In the genomic region with DNA sequence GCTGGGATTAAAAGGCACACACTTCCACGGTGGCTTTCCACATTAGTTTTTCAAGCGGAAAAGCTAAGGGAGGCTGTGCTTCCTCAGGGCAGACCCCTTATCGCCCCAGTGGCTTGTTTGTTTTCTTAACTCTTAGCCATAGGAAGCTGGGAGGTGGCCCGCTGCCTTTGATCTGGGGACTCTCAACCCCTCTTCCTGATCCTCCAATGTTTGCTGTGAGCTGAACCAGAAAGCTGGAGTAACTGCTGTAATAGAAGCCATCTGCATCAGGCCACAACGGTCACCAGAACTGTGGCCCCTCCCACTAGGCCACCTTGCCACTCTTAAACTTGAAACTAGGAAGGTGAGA, we compare ENCODE assay signal across 8 mouse cellular contexts. TPM values are rescaled to one million over a fixed set of nuclear protein-coding genes. Genes with fewer than 3 reads are reported as not detected.
A peak's percentile ranks its signal among the peaks of the same experiment; 100 is the strongest.
DNase-seq lines count a peak whose midpoint lies in the region; ATAC-seq lines count a peak whose summit lies in the region.

A gene (plus strand): TSS at position 182 of the 349 bp plus-strand sequence.

- peak; percentile 36 for ATAC-seq in kidney, embryonic 16.5 days (ENCODE audit: low FRiP score, low TSS enrichment)
- no peak for ATAC-seq in embryonic facial prominence, embryonic 15.5 days (ENCODE audit: insufficient number of reproducible peaks, low FRiP score, low TSS enrichment, low read depth)
- no peak for ATAC-seq in hindbrain, embryonic 15.5 days (ENCODE audit: low FRiP score, low read depth)
- ATAC-seq in midbrain, embryonic 13.5 days, result no peak
- ATAC-seq in frontal cortex, adult (ENCODE audit: low TSS enrichment), result no peak

- DNase-seq in kidney, postnatal 14 days, result no peak
- DNase-seq in adrenal gland, adult (ENCODE audit: inconsistent age in 2 of 2, low spot score in 1 of 2), result no peak
- no peak for DNase-seq in spleen, postnatal 14 days (ENCODE audit: low spot score in 2 of 2)

- H3K9me3 ChIP-seq in kidney, embryonic 16.5 days (ENCODE audit: low read length), result no peaks in the 10 kb centered on the region; the same call in 1 of the 2 replicates
- no peaks in the 10 kb centered on the region for H3K9me3 ChIP-seq in embryonic facial prominence, embryonic 15.5 days (replicated peaks)
- no peaks in the 10 kb centered on the region for H3K9me3 ChIP-seq in hindbrain, embryonic 15.5 days
- H3K9me3 ChIP-seq in midbrain, embryonic 13.5 days, result no peaks in the 10 kb centered on the region

- peak within 1 kb of the TSS; percentile 53 for H3K4me2 ChIP-seq in kidney, embryonic 16.5 days (replicated peaks; ENCODE audit: low read depth, low read length)
- H3K4me2 ChIP-seq in embryonic facial prominence, embryonic 15.5 days (replicated peaks), result peak within 1 kb of the TSS; percentile 39
- H3K4me2 ChIP-seq in hindbrain, embryonic 15.5 days, result peak within 1 kb of the TSS; percentile 22
- H3K4me2 ChIP-seq in midbrain, embryonic 13.5 days (replicated peaks), result peak within 1 kb of the TSS; percentile 5; the same call in 1 of the 2 replicates

- WGBS in kidney, embryonic 16.5 days, result 2% methylated on average over 5 of the region's 5 CpGs
- WGBS in embryonic facial prominence, embryonic 15.5 days, result 9% methylated on average over 5 of the region's 5 CpGs
- WGBS in hindbrain, embryonic 15.5 days, result 12% methylated on average over 5 of the region's 5 CpGs
- WGBS in midbrain, embryonic 13.5 days, result 11% methylated on average over 5 of the region's 5 CpGs

- H3K4me1 ChIP-seq in kidney, embryonic 16.5 days (ENCODE audit: insufficient read depth, low read length), result peaks cover 14% of the 10 kb centered on the region
- peaks cover 16% of the 10 kb centered on the region for H3K4me1 ChIP-seq in embryonic facial prominence, embryonic 15.5 days
- peaks cover 6% of the 10 kb centered on the region for H3K4me1 ChIP-seq in hindbrain, embryonic 15.5 days (replicated peaks)
- H3K4me1 ChIP-seq in midbrain, embryonic 13.5 days (replicated peaks), result peaks cover 6% of the 10 kb centered on the region

- peak within 1 kb of the TSS; percentile 56 for H3K4me3 ChIP-seq in kidney, embryonic 16.5 days (ENCODE audit: low read length)
- H3K4me3 ChIP-seq in embryonic facial prominence, embryonic 15.5 days (replicated peaks), result peak within 1 kb of the TSS; percentile 42
- peak within 1 kb of the TSS; percentile 5; the same call in 1 of the 2 replicates for H3K4me3 ChIP-seq in hindbrain, embryonic 15.5 days
- no peak within 1 kb of the TSS for H3K4me3 ChIP-seq in midbrain, embryonic 13.5 days (replicated peaks)

- peak within 1 kb of the TSS; percentile 75 for H3K9ac ChIP-seq in kidney, embryonic 16.5 days (replicated peaks; ENCODE audit: low read length)
- H3K9ac ChIP-seq in embryonic facial prominence, embryonic 15.5 days, result no peak within 1 kb of the TSS; the same call in 1 of the 2 replicates
- no peak within 1 kb of the TSS for H3K9ac ChIP-seq in hindbrain, embryonic 15.5 days
- no peak within 1 kb of the TSS for H3K9ac ChIP-seq in midbrain, embryonic 13.5 days (replicated peaks)

- no peaks in the 10 kb centered on the region for H3K36me3 ChIP-seq in kidney, embryonic 16.5 days (ENCODE audit: insufficient read depth, low read length)
- no peaks in the 10 kb centered on the region for H3K36me3 ChIP-seq in embryonic facial prominence, embryonic 15.5 days
- no peaks in the 10 kb centered on the region for H3K36me3 ChIP-seq in hindbrain, embryonic 15.5 days
- no peaks in the 10 kb centered on the region for H3K36me3 ChIP-seq in midbrain, embryonic 13.5 days

- 0 out of 2 replicates have a peak, but pooled peaks cover 4% of the 10 kb centered on the region for H3K27me3 ChIP-seq in kidney, embryonic 16.5 days (ENCODE audit: insufficient read depth, low read length)
- peaks cover 35% of the 10 kb centered on the region for H3K27me3 ChIP-seq in embryonic facial prominence, embryonic 15.5 days
- peaks cover 36% of the 10 kb centered on the region for H3K27me3 ChIP-seq in hindbrain, embryonic 15.5 days
- peaks cover 43% of the 10 kb centered on the region for H3K27me3 ChIP-seq in midbrain, embryonic 13.5 days

- H3K27ac ChIP-seq in kidney, embryonic 16.5 days (ENCODE audit: low read length), result peak within 1 kb of the TSS; percentile 99
- H3K27ac ChIP-seq in embryonic facial prominence, embryonic 15.5 days (replicated peaks), result peak within 1 kb of the TSS; percentile 44
- no peak within 1 kb of the TSS for H3K27ac ChIP-seq in hindbrain, embryonic 15.5 days (replicated peaks)
- no peak within 1 kb of the TSS for H3K27ac ChIP-seq in midbrain, embryonic 13.5 days

RNA-seq across cellular contexts. Expression of the gene that starts here (rescaled TPM):
- 86.2 and 87.7 TPM in 2 replicates for polyA plus RNA-seq in kidney, embryonic 16.5 days (2015; fragmentation: Nextera tagmentation; extraction: Ambion mirVana)
- 16.2 and 22.4 TPM in 2 replicates for polyA plus RNA-seq in embryonic facial prominence, embryonic 15.5 days (2015; fragmentation: Nextera tagmentation; extraction: Ambion mirVana)
- 1.1 and 1.3 TPM in 2 replicates for polyA plus RNA-seq in hindbrain, embryonic 15.5 days (2015; fragmentation: Nextera tagmentation; extraction: Ambion mirVana)
- polyA plus RNA-seq in midbrain, embryonic 13.5 days (2015; fragmentation: Nextera tagmentation; extraction: Ambion mirVana), result 0.21 and 0.24 TPM in 2 replicates

Comparison
In these comparisons a context has a peak if more than half of its experiments do, and no peak if none do; other contexts are left out.
1. H3K27ac ChIP-seq: peak in kidney, embryonic 16.5 days (single experiment) and embryonic facial prominence, embryonic 15.5 days (single experiment); none in hindbrain, embryonic 15.5 days (single experiment) and midbrain, embryonic 13.5 days (single experiment).
2. Peak in every context shown above with its lines, with median percentiles within 50 percentile points of each other: H3K4me2 ChIP-seq.